Mouse (Mus musculus): Measurements from ENCODE around the gene Adgb. TPM values are rescaled to one million over a fixed set of nuclear protein-coding genes. Genes with fewer than 3 reads are reported as not detected.
"Not testable (repeated sequence)": the region's sequence is repeated elsewhere in the genome, so short reads cannot be mapped to it uniquely, and the experiment has no call there.

Adgb gene
- 0.26 and 0.29 TPM in 2 replicates for polyA plus RNA-seq (2016; fragmentation: Nextera tagmentation; extraction: Ambion mirVana)

GRCm38 (mm10) chr10:10471961-10472610 is at the start of gene Adgb:
Gene Adgb, minus strand, starts transcription at chr10:10472326.
- no peaks in the 10 kb centered on the region for H3K36me3 ChIP-seq
- no peaks in the 10 kb centered on the region for H3K27me3 ChIP-seq (replicated peaks)
- peak; percentile 68 for ATAC-seq
- H3K4me1 ChIP-seq: peaks cover 9% of the 10 kb centered on the region; the same call in 1 of the 2 replicates
- WGBS (ENCODE audit: insufficient replicate concordance): 6% methylated on average over 22 of the region's 22 CpGs
- no peak within 1 kb of the TSS; the same call in 1 of the 2 replicates for H3K9ac ChIP-seq
- H3K27ac ChIP-seq: no peak within 1 kb of the TSS
- H3K4me3 ChIP-seq: no peak within 1 kb of the TSS; the same call in 1 of the 2 replicates
- peak within 1 kb of the TSS; percentile 52 for H3K4me2 ChIP-seq
- no peaks in the 10 kb centered on the region for H3K9me3 ChIP-seq (replicated peaks)

GRCm38 (mm10) chr10:10480139-10480538 is 8.0 kb upstream of the Adgb start:
- H3K9ac ChIP-seq: no peak overlapping the region
- 47% methylated on average over 1 of the region's 1 CpGs for WGBS (ENCODE audit: insufficient replicate concordance)
- ATAC-seq: no peak
- H3K27ac ChIP-seq: no peak overlapping the region
- no peaks in the 10 kb centered on the region for H3K9me3 ChIP-seq (replicated peaks)
- H3K36me3 ChIP-seq: no peaks in the 10 kb centered on the region
- no peaks in the 10 kb centered on the region for H3K27me3 ChIP-seq (replicated peaks)
- no peak overlapping the region for H3K4me2 ChIP-seq
- no peak overlapping the region for H3K4me3 ChIP-seq
- 0 out of 2 replicates have a peak, but pooled peaks cover 3% of the 10 kb centered on the region for H3K4me1 ChIP-seq

GRCm38 (mm10) chr10:10477429-10477828 is 5.3 kb upstream of the Adgb start:
- H3K27ac ChIP-seq; ATAC-seq; H3K27me3 ChIP-seq (replicated peaks); H3K4me3 ChIP-seq; H3K9me3 ChIP-seq (replicated peaks); H3K9ac ChIP-seq; H3K4me2 ChIP-seq; H3K36me3 ChIP-seq; H3K4me1 ChIP-seq: not testable (repeated sequence)
- WGBS (ENCODE audit: insufficient replicate concordance): 54% methylated on average over 10 of the region's 10 CpGs

GRCm38 (mm10) chr10:10476956-10477355 is 4.8 kb upstream of the Adgb start:
- no peak overlapping the region for H3K4me3 ChIP-seq
- H3K4me2 ChIP-seq: no peak overlapping the region
- H3K36me3 ChIP-seq: no peaks in the 10 kb centered on the region
- ATAC-seq: no peak
- peaks cover 10% of the 10 kb centered on the region; the same call in 1 of the 2 replicates for H3K4me1 ChIP-seq
- no peak overlapping the region for H3K27ac ChIP-seq
- H3K9ac ChIP-seq: no peak overlapping the region
- H3K27me3 ChIP-seq (replicated peaks): no peaks in the 10 kb centered on the region
- WGBS (ENCODE audit: insufficient replicate concordance): 30% methylated on average over 5 of the region's 5 CpGs
- no peaks in the 10 kb centered on the region for H3K9me3 ChIP-seq (replicated peaks)

DNA sequence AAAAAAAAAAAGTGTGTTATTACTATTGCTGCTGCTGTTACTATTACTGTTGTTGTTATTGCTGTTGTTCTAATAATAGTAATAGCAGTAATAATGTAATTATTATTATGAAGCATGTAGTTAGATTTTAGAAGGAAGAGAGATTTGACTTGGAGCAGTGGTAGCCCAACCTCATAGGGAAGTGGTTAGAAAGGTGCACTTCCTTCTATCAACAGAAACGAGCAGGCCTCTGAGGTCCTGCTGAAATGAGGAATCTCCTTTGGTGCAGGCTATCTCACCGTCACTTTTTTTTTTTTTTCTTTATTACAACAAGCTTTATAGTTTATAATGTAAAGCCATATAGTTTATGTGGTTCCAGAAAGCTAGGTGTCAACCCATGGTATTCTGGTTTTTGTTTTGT is 4.4 kb upstream of the Adgb start:
- peaks cover 10% of the 10 kb centered on the region; the same call in 1 of the 2 replicates for H3K4me1 ChIP-seq
- H3K4me2 ChIP-seq: no peak overlapping the region
- WGBS (ENCODE audit: insufficient replicate concordance): 15% methylated on average over 2 of the region's 2 CpGs
- H3K9me3 ChIP-seq (replicated peaks): no peaks in the 10 kb centered on the region
- no peak overlapping the region for H3K27ac ChIP-seq
- H3K9ac ChIP-seq: no peak overlapping the region
- no peaks in the 10 kb centered on the region for H3K27me3 ChIP-seq (replicated peaks)
- no peak overlapping the region for H3K4me3 ChIP-seq
- no peak for ATAC-seq
- no peaks in the 10 kb centered on the region for H3K36me3 ChIP-seq

DNA sequence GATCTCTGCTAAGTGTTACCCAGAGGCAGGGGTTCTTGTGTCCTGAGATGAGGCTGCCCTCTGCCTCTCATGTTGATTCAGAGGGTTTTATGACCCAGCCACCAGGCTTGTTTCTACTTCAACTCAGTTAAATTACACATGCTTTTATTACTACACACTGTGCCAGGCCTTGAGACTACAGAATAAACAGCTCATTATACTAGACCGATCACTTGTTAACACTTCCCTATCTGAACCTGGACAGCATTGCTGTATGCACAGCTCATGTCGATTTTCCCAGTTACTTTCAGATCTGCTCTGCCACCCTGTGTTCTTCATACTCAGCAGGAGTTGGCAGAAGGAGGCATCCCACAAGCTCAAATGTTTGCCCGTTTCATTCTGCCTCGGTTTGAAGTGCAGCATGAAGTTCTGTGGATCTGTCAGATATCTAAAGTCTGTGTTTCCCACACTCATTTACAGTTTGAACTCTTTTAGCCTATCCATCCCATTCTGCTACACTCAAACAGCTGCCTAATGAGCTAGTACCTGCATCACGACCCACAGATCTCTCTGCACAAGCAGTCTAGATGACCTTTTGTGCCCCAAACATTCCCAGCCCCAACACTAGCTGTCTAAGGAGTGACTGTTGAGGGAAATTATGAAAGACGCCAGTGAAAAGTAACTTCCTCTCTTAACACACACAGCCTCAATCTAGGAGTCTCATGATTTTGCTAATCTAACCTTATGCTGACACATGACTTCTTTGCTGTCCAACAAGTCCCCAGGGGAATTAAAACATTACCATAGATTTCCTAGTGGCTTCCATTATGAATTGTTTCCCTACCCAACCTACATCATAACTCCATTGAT is 3.2 kb downstream of the Adgb start:
- Histone ChIP-seq H3K27ac (no peak overlapping the region), H3K4me3 (no peak overlapping the region), H3K4me1 (peaks cover 7% of the 10 kb centered on the region; the same call in 1 of the 2 replicates), H3K36me3 (no peaks in the 10 kb centered on the region), H3K9me3 (replicated peaks) (no peaks in the 10 kb centered on the region), H3K4me2 (no peak overlapping the region), H3K9ac (no peak overlapping the region), H3K27me3 (replicated peaks) (no peaks in the 10 kb centered on the region)
- 37% methylated on average over 6 of the region's 6 CpGs for WGBS (ENCODE audit: insufficient replicate concordance)
- no peak for ATAC-seq

DNA sequence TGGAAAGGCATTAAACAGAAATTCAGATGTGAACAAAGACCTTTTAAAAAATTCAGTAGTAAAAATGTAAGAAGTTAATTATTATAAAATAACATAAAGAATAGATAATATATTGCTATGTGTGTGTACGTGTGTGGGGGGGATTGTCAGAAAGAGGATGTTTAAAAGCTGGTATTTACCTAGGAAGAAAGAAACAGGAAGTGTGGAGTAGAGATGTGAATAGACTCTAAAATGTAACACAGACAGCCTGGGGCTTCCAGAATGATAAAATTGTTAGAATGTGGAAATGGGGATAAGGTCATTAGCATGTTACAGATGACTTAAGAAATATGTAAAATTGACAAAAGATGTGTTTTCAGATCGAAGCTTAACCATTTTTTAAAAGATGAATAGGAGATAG is 12.0 kb downstream of the Adgb start:
- H3K4me1 ChIP-seq: no peaks in the 10 kb centered on the region
- H3K9ac ChIP-seq: no peak overlapping the region
- no peak overlapping the region for H3K4me3 ChIP-seq
- no peaks in the 10 kb centered on the region for H3K9me3 ChIP-seq (replicated peaks)
- H3K27ac ChIP-seq: no peak overlapping the region
- H3K4me2 ChIP-seq: no peak overlapping the region
- WGBS (ENCODE audit: insufficient replicate concordance): 23% methylated on average over 2 of the region's 2 CpGs
- H3K36me3 ChIP-seq: no peaks in the 10 kb centered on the region
- ATAC-seq: no peak
- H3K27me3 ChIP-seq (replicated peaks): no peaks in the 10 kb centered on the region

- no peak overlapping the region for H3K27ac ChIP-seq
- no peak overlapping the region for H3K4me3 ChIP-seq
- ATAC-seq: no peak
Observed at GRCm38 (mm10) chr10:10456991-10457390, 15.1 kb downstream of the Adgb start.

DNA sequence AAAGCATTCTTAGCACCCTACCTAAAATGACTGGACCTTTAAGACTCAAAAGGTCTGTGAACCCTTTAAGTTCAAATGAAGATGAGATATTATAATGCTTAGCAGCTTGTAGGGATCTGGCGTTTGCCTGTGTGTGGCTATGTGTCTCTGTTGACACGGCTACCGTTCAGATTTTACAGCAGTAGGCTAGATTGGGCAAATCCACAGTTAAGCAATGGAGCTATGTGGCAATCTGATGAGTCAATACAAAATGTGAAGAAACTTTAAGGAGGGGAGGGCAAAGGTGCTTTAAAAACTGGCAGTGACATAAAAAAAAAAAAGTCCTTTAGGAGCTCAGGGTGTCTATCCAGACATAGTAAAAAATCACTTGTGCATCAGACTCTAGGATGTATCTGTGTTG is 23.1 kb downstream of the Adgb start:
- no peaks in the 10 kb centered on the region for H3K36me3 ChIP-seq
- ATAC-seq: no peak
- no peak overlapping the region for H3K4me2 ChIP-seq
- 67% methylated on average over 3 of the region's 3 CpGs for WGBS (ENCODE audit: insufficient replicate concordance)
- no peaks in the 10 kb centered on the region for H3K4me1 ChIP-seq
- no peak overlapping the region for H3K9ac ChIP-seq
- H3K4me3 ChIP-seq: no peak overlapping the region
- H3K27ac ChIP-seq: no peak overlapping the region
- no peaks in the 10 kb centered on the region for H3K9me3 ChIP-seq (replicated peaks)
- H3K27me3 ChIP-seq (replicated peaks): no peaks in the 10 kb centered on the region

More at GRCm38 (mm10) chr10:10456991-10457390, 15.1 kb downstream of the Adgb start:
- H3K36me3 ChIP-seq: no peaks in the 10 kb centered on the region
- no peak overlapping the region for H3K4me2 ChIP-seq
- H3K9ac ChIP-seq: no peak overlapping the region
- H3K27me3 ChIP-seq (replicated peaks): no peaks in the 10 kb centered on the region
- 43% methylated on average over 5 of the region's 5 CpGs for whole genome bisulfite sequencing (ENCODE audit: insufficient replicate concordance)
- H3K4me1 ChIP-seq: no peaks in the 10 kb centered on the region
- H3K9me3 ChIP-seq (replicated peaks): no peaks in the 10 kb centered on the region

DNA sequence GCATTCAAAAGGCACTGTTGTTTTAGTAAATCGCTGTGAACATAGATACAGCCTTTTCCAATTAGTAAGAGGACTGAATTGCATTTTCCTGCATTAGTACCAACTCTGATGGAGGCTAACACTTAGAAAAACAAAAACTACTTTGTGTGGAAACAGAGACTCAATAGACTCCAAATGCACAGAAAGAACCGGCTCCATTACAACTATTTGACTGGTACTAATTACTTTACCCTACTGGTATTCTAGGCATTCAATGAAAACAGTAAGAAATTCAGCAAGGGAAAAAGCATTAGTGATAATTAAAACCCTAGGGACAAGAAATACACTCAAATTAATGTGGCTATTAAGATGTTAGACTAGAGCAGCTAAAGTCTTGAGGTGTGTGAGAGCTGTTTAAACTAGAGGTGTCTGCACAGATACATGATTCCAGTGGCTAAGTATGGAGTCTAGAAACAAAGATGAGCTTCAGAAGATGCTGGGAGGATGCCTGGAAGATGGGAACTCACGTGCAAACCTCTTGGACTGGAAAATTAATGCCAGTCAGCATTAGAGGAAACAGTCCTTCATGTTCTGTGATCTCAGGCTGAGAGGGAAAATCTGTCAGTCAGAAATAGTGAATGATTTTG is 27.2 kb downstream of the Adgb start:
- H3K36me3 ChIP-seq: no peaks in the 10 kb centered on the region
- H3K4me1 ChIP-seq: no peaks in the 10 kb centered on the region
- no peak overlapping the region for H3K9ac ChIP-seq
- no peak for ATAC-seq
- H3K27me3 ChIP-seq (replicated peaks): no peaks in the 10 kb centered on the region
- H3K9me3 ChIP-seq (replicated peaks): no peaks in the 10 kb centered on the region
- no peak overlapping the region for H3K27ac ChIP-seq
- 59% methylated on average over 3 of the region's 3 CpGs for WGBS (ENCODE audit: insufficient replicate concordance)
- H3K4me3 ChIP-seq: no peak overlapping the region
- H3K4me2 ChIP-seq: no peak overlapping the region

GRCm38 (mm10) chr10:10443558-10443957 is 28.6 kb downstream of the Adgb start:
- Histone ChIP-seq H3K27ac (no peak overlapping the region), H3K36me3 (no peaks in the 10 kb centered on the region), H3K9ac (no peak overlapping the region), H3K9me3 (replicated peaks) (no peaks in the 10 kb centered on the region), H3K4me2 (no peak overlapping the region), H3K4me1 (no peaks in the 10 kb centered on the region), H3K4me3 (no peak overlapping the region), H3K27me3 (replicated peaks) (no peaks in the 10 kb centered on the region)
- no peak for ATAC-seq

DNA sequence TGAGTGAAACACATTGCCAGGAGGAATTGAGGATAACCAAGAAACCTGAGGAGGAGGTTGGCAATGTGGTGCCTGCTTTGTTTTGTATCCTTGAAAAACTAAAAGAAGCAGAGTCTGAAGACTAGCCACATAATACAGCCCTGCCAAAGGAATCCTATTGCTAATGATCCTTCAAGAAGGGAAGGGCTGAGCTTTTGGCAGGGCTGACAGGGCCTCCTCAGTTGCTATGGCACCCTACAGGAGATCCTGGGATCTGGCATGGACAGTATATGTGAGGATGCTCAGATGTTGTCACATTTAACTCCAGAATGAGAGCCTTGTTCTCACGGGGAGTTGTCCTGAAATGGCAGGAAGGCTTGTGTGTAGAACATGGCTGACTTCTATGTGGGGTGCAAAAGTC is 37.1 kb downstream of the Adgb start:
- 57% methylated on average over 1 of the region's 1 CpGs for WGBS (ENCODE audit: insufficient replicate concordance)
- Histone ChIP-seq H3K4me3 (no peak overlapping the region), H3K9me3 (replicated peaks) (no peaks in the 10 kb centered on the region), H3K27ac (no peak overlapping the region), H3K4me1 (no peaks in the 10 kb centered on the region), H3K4me2 (no peak overlapping the region), H3K36me3 (no peaks in the 10 kb centered on the region), H3K9ac (no peak overlapping the region), H3K27me3 (replicated peaks) (no peaks in the 10 kb centered on the region)
- no peak for ATAC-seq

Data from liver, embryonic 12.5 days (tissue).